Mouse (Mus musculus): ENCODE measurements around the gene Hivep2.

The Hivep2 gene

DNA sequence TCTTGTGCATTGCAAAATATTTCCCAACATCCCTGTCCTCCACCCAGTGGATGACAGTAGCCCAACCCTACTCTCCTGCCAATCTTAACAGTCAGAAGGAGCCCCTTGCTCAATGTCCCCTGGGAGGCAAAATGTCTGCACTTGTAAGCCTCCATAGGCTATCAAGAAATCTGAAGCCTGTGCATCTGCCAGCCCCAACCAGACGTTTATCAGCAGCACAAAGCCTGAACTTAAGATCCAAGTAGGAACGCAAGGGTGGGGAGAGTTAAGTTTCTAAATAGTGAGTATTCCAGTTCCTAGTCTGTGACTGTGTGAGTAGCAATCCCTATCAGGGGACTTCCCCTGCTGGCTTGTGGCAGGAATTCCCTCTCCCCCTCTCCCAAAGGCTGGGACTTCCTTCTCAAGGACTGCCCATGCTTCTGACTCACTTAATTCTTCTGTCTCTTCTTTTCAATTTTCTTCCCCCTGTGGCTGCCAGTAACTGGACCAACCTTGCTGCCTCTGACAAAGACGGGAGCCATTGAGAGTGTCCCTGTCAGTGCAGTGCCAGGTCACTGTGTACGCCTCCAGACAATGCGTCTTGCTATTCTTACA lies 82.5 kb downstream of the Hivep2 start:
- DNase-seq (ENCODE audit: low spot score in 2 of 2) = no peak

DNA sequence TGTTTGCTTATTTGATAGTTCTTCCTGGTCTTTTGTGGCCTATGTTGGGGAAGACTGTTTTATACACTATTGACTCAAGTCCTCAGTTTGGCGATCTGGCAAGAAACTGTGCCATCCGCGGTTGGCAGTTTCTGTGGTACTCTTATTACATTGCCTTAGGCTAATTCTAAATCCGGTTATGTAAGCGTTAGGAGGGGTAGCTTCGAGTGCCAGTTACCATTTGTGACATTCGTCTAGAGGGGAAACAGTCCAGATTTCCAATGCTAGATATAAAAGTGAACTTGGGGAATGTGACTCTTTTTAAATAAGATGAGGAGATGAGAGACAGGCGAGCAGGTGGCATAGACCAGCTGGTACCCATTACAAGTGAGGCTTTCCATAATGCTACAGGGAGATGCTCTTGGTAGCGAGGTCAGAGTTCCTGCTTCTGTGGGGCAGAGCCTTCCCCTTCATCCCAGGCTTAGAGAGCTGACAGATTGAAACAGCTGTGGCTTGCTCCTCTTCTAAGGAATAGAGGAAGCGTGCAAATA lies 83.1 kb downstream of the Hivep2 start:
- DNase-seq (ENCODE audit: low spot score in 2 of 2) = no peak

DNA sequence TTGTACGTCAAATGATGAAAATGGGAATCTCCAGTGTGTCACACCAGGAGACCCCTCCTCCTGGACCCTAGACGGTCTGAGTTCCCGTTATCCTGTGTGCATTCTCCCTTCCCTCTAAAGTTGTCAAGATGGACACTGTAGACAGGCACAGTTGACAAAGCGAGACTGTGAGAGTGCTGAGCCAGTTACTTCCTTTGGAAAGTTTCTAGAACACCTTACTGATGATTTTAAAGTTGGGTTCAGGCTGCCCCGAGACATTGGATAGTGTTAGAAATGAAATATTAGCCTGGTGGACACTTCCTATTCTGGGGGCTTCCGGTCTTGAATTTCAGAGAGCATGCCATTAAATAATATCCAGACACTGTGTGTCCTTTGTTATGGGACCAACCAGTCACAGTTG lies 83.8 kb downstream of the Hivep2 start:
- no peak for DNase-seq (ENCODE audit: low spot score in 2 of 2)

DNA sequence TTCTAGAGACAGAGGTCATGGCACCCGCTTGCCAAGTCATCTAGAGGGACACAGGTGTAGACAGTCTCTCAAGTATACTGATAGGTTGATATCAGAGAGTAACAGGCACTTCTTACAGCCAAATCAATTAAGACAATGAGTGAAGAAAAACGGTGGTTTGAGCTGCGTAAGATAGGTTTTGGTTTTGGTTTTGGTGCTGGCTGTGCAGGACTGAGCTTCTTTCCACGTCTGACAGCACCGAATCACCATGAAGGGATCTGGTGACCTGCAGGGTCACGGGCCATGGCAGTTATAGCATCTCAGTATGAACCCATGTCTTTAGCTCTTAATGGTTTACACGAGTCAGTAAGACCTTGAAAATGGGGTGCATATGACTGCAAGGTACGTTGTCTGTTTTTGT lies 84.7 kb downstream of the Hivep2 start:
- DNase-seq (ENCODE audit: low spot score in 2 of 2) = no peak

DNA sequence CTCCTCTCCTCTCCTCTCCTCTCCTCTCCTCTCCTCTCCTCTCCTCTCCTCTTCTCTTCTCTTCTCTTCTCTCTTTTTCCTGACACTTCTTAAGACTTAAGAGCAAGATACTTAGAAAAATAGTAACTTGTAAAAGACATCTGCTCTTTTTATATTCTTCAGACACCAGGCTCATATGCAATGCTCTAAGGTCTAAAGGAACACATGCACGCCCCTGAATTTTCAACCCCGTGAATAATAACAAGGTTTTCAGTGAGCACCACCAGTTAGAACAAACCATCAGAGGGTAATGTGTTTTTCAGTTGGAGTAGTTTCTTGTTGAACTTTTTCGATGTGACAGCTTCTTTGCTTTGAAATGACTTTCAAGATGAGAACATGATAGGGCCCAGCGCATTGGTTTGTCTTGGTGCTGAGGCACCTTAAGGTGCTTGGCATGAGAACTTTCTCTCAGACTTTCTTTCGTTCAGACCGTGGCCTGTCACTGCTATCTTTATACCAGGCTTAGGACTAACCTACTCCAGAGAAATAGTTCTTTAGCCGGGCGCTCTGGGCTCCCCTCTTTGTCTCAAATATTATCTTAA lies 86.3 kb downstream of the Hivep2 start:
- DNase-seq (ENCODE audit: low spot score in 2 of 2) = no peak

DNA sequence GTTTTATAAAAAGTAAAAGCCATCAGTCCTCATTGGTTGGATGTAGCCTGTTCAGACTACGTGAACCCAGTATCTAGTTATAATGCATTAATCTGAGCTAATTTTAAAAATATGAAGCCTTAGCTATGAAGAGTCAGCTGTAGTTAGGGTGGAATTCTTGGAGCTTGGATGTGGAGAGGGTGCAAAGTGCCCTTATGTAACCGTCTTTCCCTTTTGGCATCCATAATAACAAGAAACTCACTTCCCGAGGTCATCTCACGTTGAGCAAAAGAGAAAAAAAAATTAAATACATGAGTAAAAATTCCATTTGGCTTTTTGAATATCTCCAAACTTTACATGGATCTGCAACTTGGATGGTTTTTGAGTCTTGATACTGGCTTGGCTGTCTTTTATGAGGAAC lies 89.0 kb downstream of the Hivep2 start:
- DNase-seq (ENCODE audit: low spot score in 2 of 2) = no peak

DNA sequence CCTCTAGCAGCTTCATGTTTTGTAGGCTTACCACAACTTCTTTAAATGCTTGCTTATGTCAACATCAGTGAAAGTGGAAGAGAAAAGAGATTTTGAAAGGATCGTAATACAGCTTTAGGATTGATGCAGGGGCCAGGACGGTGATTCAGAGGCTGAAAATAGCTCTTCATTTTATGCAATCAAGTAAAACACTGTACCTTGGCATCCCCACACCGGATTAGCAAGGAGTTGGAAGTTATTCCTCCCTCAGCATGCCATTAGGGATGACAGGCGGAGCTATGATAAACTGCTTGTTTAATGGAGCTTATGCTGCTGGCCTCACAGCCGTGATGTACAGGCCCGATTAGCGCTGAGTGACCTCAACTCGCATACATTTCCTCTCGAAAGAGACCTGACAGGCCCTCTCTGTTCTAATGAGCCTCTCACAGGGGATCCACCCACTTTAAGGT lies 89.7 kb downstream of the Hivep2 start:
- DNase-seq (ENCODE audit: low spot score in 2 of 2) = no peak

DNA sequence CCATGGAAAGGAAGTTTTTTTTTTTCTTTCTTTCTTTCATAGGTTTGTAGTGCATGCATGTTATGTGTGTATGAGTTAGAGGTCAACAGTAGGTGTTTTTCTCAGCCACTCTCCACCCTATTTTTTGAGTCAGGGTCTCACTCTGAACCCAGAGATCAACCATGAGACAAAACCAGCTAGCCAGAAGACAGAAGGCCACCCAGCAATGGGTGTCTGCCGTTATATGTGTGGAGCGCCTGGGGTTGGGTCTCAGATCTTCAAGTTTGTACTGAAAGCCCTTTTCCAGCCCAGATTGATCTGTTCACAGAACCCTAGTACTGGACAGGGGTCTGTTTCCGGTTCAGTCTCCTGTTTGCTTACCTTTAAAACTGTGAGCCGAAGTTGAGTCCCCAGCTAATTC lies 90.2 kb downstream of the Hivep2 start:
- no peak for DNase-seq (ENCODE audit: low spot score in 2 of 2)

DNA sequence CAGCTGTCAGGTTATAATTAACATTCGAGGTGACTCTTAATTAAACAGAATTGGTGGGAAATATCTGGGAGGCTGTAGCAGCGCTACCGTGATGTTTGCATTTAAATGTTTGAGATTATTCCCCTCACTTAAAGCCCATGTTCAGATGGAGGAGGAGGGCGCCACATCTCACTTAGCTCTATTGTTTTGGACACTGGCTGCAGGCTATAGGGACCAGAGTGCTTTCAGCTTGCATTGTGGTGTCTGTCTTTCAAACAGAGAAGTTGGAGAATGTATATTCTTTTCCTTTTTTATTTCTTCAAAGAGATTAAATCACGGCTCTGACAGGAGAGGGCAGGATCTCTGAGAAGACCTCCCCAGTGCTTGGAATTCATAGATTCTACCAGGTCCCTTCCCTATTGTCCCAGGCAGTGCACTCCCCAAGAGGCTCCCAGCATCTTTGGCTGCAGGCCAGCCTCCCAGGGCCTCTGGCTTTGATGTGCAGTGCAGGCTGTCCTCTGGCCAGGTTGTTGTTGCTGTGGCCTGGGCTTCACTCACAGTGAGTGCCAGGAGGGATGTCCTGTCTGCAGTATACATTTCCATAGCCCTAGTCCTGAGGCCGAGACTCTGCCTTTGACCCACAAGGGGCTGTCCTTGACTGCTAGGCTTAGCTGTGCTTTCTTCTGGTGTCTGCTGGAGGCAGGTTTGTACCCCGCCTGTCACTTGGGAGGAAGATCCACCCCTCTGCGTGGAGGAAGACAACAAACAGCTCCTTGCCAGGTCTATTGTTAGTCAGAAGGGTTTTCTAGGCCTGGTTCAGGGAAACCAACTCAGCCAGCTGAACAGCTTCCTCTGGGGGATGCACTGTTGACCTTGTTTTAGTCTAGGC lies 90.9 kb downstream of the Hivep2 start:
- no peak for DNase-seq (ENCODE audit: low spot score in 2 of 2)

DNA sequence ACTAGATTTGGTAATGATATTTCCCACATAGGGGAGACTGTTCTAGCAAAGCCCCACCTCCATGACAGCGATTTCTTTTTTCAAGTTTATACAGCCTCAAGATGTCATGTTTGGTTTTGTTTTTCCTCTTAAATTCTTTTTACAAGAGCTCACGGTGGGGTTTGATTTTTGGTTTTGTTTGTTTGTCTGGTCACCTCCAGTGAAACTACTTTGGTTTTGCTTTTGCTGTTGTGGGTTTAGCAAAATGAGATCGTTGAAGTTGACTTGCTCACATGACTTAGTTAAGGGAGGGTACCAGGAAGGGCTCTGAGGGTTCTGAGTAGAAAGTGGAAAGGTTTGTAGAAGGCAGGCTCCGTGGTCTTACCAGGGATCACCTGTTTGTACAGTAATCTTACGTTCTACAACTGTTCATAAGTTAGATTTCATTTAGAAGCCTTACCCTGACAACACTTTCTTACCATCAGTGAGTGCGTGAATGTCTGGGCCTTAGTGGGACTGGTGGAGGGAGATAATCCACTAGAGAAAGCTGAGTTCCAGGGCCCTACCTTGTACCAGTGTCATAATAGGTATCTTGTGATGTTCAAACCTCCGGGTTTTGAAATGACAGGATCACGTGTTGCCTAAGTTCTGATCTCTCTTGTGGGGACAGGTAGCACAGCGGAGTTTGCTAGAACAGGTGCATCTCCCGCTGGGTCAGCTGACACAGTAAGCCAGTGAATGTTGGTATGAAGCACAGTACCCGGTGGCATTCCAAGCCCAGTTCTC lies 92.1 kb downstream of the Hivep2 start:
- no peak for DNase-seq (ENCODE audit: low spot score in 2 of 2)

DNA sequence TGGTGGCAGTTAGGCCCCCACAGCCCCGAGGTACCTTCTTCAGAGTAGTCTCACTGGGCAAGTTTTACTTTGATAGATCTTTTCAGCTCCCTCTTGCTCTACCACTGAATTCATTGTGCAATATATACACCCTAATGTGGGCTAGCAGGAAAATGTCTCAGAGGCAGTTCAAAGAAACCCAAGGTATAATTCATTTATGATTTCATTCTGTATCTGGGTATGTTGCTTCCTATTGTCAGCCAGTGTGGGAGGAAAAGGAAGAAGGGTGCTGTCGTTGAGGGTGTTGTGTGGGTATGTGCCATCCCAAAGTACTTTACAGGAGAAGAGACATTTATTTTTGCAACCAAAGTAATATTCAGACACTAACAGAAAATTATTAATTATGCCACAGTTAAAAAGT lies 92.9 kb downstream of the Hivep2 start:
- DNase-seq (ENCODE audit: low spot score in 2 of 2) = no peak

DNA sequence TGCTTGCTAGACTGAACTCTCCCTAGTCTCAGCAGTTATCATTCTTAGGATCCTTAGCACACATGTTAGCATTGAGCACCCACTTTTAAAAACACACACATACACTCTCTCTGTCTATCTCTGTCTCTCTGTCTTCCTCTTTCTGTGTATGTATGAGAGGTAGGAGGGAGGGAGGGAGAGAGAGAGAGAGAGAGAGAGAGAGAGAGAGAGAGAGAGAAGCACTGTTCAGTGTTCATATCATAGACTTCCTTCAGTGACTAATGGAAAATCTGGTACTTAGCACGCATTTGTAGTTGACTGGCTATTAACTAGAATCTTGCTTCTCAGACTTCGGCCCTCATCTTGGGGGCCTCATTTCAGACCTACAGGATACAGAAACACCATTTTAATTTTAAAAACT lies 93.7 kb downstream of the Hivep2 start:
- no peak for DNase-seq (ENCODE audit: low spot score in 2 of 2)

DNA sequence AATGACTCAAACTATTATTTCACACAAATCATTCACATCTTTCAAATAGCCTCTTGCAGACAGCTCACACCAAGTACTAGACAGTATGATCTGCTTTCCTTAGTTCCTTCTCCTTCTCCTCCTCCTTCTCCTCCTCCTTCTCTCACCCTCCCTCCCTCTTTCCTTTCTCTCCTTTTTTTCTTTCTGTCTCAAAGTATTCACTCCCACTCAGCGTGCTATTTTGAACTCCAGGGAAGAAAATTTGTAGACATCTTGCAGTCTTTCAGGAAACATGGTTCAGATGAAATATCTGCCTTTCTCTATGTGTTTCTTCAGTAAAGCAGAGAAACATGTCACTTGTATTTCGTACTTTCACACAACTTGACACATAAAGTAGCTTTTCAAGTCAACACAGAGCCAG lies 94.4 kb downstream of the Hivep2 start:
- no peak for DNase-seq (ENCODE audit: low spot score in 2 of 2)

DNA sequence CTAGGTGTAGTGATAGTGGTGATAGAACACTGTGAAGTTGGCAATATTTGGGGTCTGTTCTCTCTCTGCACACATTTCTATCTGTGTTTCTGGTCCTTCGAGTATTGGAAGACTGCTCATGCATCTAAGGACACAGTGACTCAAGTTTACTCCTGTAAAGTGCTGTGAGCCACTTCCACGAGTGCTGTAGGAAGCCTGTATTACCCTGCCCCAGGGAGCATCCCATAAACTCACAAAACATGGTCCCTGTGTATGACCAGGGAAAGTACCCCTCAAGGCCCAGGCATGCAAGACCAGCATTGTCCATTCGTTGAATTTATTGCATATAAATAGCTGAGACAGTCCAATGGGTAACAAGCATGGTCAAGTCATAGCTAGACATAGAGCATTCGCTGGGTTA lies 97.4 kb downstream of the Hivep2 start:
- no peak for DNase-seq (ENCODE audit: low spot score in 2 of 2)

DNA sequence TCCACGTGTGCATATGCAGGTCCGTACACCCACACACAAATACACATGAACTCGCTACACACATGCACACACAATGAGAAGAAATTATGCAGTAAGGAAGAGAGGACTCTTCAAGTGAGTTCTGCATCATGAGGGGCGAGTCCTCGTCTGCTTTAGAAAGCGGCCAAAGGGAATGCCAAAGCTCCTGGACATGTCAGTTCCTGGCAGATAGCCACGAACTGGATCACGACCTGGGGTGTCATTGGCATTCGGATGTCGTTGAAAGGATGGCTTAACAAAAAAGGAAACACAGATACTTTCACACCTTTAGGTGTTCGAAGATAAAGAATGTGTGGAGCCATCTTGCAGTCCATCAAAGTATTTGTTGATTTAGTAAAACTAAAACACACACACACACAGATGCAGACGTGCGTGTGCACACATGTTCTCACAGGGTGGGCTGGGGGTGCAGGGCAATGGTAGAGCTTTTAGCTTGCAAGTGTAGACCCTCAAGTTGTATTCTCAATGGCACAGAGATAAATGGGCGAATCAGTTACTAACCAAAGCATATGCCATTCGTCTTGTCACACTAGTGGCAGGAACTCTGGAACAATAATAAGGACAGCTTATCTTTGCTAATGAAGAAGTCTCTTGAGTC lies 99.0 kb downstream of the Hivep2 start:
- no peak for DNase-seq (ENCODE audit: low spot score in 2 of 2)

DNA sequence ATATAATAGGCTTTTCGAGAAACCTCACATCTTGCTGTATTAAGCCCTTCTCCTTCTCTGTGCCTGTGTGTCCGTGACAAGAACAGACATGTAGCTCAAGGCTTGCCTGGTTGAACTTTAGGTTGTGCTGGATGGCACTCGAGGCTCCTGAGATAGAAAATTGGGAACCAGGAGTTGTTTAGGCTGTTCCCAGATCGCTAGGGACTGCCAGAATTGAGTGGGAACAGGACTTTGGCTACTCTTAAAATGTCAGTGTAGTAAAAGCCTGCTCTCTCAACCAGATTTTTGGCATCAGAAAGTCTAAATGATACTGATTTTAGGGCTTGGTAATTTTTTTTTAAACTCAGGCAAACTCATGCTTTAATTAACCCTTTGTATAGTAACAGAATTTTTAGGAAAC lies 101.9 kb downstream of the Hivep2 start:
- DNase-seq (ENCODE audit: low spot score in 2 of 2) = no peak

DNA sequence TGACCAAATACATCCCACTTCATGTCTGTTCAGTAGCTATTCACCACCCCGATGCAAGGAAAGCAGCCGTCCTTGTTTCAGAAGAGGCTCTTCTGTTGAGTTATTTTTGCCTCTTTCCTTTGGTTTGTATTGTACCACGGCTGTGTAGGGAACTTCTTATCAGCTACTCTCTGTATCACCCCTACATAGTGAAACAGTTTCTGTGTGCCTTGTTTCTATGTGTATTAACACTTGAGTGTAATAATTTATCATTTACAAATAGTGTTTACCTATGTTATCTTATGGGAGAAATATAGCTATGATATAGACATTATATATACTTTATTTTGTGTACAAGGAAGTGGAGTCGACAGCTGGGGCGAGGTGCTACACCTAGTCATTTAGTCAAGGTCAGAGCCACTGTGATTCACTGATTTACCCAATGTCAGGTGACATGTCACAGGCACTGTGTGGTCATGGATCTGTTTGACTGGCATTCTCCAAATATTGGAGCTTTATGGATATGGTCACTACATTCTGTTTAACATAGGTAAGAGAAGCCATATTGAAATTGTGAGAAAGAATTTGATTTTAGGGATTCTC lies 104.7 kb downstream of the Hivep2 start:
- no peak for DNase-seq (ENCODE audit: low spot score in 2 of 2)

DNA sequence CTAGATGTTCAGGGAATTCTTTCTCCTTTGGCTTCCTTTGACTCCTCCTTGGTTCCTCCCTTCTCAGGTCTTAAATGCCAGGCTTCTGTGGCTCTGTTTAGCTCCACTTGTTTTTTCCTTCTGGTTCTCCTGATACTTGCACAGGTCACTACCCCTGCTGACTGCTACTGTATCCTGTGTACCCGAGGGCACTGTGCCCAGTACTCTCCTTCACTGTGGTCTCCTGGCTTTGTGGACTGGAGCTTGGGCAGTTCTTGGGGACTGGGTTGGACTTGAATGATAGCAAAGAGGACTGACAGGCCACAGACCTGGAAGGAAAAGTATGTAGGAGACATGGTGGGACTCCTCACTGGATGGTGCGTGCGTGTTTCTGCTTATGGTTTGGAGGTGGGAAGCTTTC lies 106.6 kb downstream of the Hivep2 start:
- DNase-seq (ENCODE audit: low spot score in 2 of 2) = no peak

DNA sequence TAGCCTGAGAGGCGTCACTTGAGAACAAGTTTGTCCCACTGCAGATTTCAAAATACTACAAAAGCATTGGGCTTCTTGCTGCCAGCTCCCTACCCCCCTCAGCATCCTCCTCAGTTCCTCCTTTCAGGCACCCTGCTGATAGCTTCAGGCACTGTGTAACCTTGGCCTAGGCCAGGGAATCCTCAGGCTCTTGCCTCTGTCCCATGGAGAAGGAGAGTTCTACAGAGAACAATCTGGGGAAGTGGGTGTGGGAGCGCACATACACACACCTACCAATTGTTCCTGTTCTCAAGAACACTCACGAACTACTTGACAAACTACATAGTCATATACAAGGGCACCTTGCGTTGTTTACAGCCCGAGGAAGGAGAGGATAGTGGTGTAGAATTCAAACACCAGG lies 109.9 kb downstream of the Hivep2 start:
- no peak for DNase-seq (ENCODE audit: low spot score in 2 of 2)

DNA sequence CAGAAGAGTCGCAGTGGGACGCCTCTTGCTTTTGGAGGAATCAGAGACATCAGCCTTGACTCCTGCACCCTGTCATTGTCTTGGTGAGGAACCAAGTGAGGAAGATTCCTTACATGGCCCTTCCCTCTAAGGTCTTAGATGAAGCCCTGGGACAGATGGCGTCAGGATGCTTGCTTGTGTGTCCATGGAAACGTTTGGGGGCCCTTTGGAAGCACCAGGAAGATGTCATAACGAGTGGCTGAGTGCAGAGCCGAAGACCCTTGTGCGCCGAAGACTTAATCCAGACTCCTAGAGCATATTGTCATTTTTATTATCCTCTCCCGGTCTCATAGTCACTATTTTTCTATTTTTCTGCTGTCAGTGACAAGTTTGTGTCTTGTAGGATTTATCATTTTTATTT lies 111.0 kb downstream of the Hivep2 start:
- no peak for DNase-seq (ENCODE audit: low spot score in 2 of 2)

DNA sequence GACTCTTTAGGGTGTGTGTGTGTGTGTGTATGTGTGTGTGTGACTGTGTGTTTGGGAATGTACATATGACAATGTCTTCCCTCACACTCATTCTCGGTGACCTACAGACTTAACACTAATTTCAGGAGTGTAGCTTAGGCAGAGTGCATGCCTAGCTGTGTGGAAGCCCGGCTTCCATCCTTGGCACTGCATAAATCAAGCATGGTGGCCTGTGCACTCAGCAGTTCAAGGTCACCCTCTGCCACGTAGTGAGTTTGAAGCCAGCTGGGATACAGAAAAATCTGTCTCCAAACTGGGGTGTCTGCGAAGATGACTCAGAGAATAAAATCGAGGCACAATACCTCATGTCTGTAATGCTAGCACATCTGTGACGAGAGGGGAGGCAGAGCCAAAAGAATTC lies 115.0 kb downstream of the Hivep2 start:
- no peak for DNase-seq (ENCODE audit: low spot score in 2 of 2)
